Mouse (Mus musculus) megakaryocyte, embryonic 14.5 days (primary cell): ENCODE results near the gene Eml6. TPM values are rescaled to one million over a fixed set of nuclear protein-coding genes. Genes with fewer than 3 reads are reported as not detected.
A peak's percentile ranks its signal among the peaks of the same experiment; 100 is the strongest.
"Not testable (repeated sequence)": the region's sequence is repeated elsewhere in the genome, so short reads cannot be mapped to it uniquely, and the experiment has no call there.

Experiments
- H3K27me3 ChIP-seq: replicated peaks from 2 replicates; pipeline ENCODE3; 2012; ENCODE audit warnings: inconsistent platforms
- H3K36me3 ChIP-seq: replicated peaks from 2 replicates; pipeline ENCODE3; 2012; ENCODE audit warnings: low read length, inconsistent platforms, mixed read lengths
- H3K4me1 ChIP-seq: 2 replicates; pipeline ENCODE4 v1.6.1; 2012; ENCODE audit warnings: inconsistent platforms
- H3K4me3 ChIP-seq: replicated peaks from 2 replicates; pipeline ENCODE3; 2012; ENCODE audit warnings: moderate library complexity, mild to moderate bottlenecking, inconsistent platforms
- H3K9me3 ChIP-seq: 2 replicates; pipeline ENCODE4 v1.6.1; 2012; ENCODE audit warnings: inconsistent platforms
- FLI1 ChIP-seq: IDR thresholded peaks from 2 replicates; pipeline ENCODE4 v1.6.1; 2012; ENCODE audit warnings: low read length, inconsistent platforms, mixed read lengths
- GATA1 ChIP-seq: IDR thresholded peaks from 3 replicates; pipeline ENCODE4 v1.6.1; 2012; ENCODE audit warnings: mixed read lengths, low read length, inconsistent platforms, borderline replicate concordance
- polyA plus RNA-seq: library from polyadenylated mRNA; stranded (reverse); fragments of >175 nt; gene quantifications from 2 replicates; pipeline ENCODE4 v1.2.3, GENCODE M21; 2012; ENCODE audit warnings: low replicate concordance; ENCODE audit not compliant: insufficient read depth

Gene Eml6
- polyA plus RNA-seq, 1 experiment = 0.67 TPM

- no peaks in the 10 kb centered on the region for H3K9me3 ChIP-seq
- no peaks in the 10 kb centered on the region for H3K36me3 ChIP-seq
- no peaks in the 10 kb centered on the region for H3K27me3 ChIP-seq
- H3K4me1 ChIP-seq = peaks cover 53% of the 10 kb centered on the region
- TF ChIP-seq FLI1 (no peak), GATA1 (no peak)
- no peak overlapping the region for H3K4me3 ChIP-seq
Measured at GRCm38 (mm10) chr11:29777964-29778363, 247.9 kb downstream of the Eml6 start.

GRCm38 (mm10) chr11:29774760-29775159 lies 251.1 kb downstream of the Eml6 start:
- no peak for TF ChIP-seq FLI1
- no peaks in the 10 kb centered on the region for H3K9me3 ChIP-seq

GRCm38 (mm10) chr11:29774296-29774695 lies 251.5 kb downstream of the Eml6 start:
- Histone ChIP-seq H3K4me1 (peaks cover 56% of the 10 kb centered on the region), H3K9me3 (no peaks in the 10 kb centered on the region), H3K4me3 (no peak overlapping the region), H3K36me3 (no peaks in the 10 kb centered on the region), H3K27me3 (no peaks in the 10 kb centered on the region)
- TF ChIP-seq GATA1 (no peak), FLI1 (no peak)

More at GRCm38 (mm10) chr11:29774760-29775159, 251.1 kb downstream of the Eml6 start:
- no peaks in the 10 kb centered on the region for H3K27me3 ChIP-seq
- no peak overlapping the region for H3K4me3 ChIP-seq
- H3K4me1 ChIP-seq = peaks cover 58% of the 10 kb centered on the region
- no peaks in the 10 kb centered on the region for H3K36me3 ChIP-seq

DNA sequence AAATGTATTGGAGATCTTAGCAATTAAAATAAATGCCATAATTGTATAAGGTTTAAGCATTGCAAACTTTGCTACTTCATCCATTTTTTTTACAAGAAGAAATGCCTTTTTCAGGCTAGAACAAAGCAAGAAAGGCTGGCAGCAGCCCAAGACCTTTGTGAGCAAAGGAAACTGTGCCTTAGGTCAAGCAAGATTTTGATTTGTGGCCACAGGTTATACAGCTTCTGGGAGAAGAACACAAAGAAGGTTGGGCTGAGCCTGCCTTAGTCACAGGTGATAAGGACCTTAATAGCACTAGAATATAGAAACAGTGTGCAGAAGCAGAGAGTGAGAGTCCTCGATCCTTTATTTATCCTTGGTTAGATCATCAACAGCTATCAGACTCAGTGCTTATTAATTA lies 253.6 kb downstream of the Eml6 start:
- no peaks in the 10 kb centered on the region for H3K27me3 ChIP-seq
- H3K4me1 ChIP-seq = peaks cover 38% of the 10 kb centered on the region
- no peaks in the 10 kb centered on the region for H3K36me3 ChIP-seq
- no peak for TF ChIP-seq FLI1
- TF ChIP-seq GATA1 = no peak
- no peaks in the 10 kb centered on the region for H3K9me3 ChIP-seq
- H3K4me3 ChIP-seq = no peak overlapping the region

- TF ChIP-seq FLI1 (no peak), GATA1 (no peak)
- Histone ChIP-seq H3K27me3 (peaks cover 5% of the 10 kb centered on the region), H3K36me3 (no peaks in the 10 kb centered on the region), H3K4me1 (peaks cover 32% of the 10 kb centered on the region), H3K9me3 (no peaks in the 10 kb centered on the region), H3K4me3 (no peak overlapping the region)
Measured at GRCm38 (mm10) chr11:29770666-29771400, 255.0 kb downstream of the Eml6 start.

DNA sequence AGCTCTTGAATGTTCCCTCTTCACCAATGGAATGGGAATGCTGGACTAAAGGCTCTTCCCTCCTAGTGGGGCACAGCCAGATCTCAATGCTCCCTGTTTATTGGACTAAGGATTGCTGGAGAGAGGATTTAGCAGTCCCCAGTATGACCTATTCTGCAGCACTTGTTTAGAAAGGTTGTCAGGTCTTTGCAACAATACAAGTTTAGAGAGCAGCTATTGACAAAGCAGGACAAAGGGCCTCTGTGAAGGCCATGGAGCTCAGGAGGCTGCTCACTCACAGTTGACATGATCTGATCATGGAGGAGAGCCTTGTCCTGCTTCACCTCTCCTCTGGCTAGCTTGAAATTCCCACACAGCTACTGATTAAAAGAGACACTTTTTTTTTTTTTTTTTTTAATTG lies 257.3 kb downstream of the Eml6 start:
- Histone ChIP-seq H3K27me3 (peaks cover 17% of the 10 kb centered on the region), H3K4me3 (no peak overlapping the region), H3K9me3 (no peaks in the 10 kb centered on the region), H3K36me3 (no peaks in the 10 kb centered on the region), H3K4me1 (peaks cover 22% of the 10 kb centered on the region)
- TF ChIP-seq GATA1 (no peak), FLI1 (no peak)

- H3K27me3 ChIP-seq = peaks cover 27% of the 10 kb centered on the region
- TF ChIP-seq GATA1 (no peak), FLI1 (no peak)
- H3K4me3 ChIP-seq = no peak overlapping the region
- peaks cover 23% of the 10 kb centered on the region for H3K4me1 ChIP-seq
- no peaks in the 10 kb centered on the region for H3K9me3 ChIP-seq
- H3K36me3 ChIP-seq = no peaks in the 10 kb centered on the region
Measured at GRCm38 (mm10) chr11:29766313-29766982, 259.4 kb downstream of the Eml6 start.

- Histone ChIP-seq H3K27me3 (peaks cover 30% of the 10 kb centered on the region), H3K36me3 (no peaks in the 10 kb centered on the region), H3K4me1 (peaks cover 23% of the 10 kb centered on the region), H3K4me3 (no peak overlapping the region), H3K9me3 (no peaks in the 10 kb centered on the region)
- TF ChIP-seq GATA1 (no peak), FLI1 (no peak)
Measured at GRCm38 (mm10) chr11:29765063-29765462, 260.8 kb downstream of the Eml6 start.

GRCm38 (mm10) chr11:29762768-29763167 lies 263.1 kb downstream of the Eml6 start:
- H3K4me3 ChIP-seq = no peak overlapping the region
- no peaks in the 10 kb centered on the region for H3K9me3 ChIP-seq
- H3K36me3 ChIP-seq = no peaks in the 10 kb centered on the region
- H3K4me1 ChIP-seq = peaks cover 26% of the 10 kb centered on the region
- TF ChIP-seq FLI1 = no peak
- no peak for TF ChIP-seq GATA1
- peaks cover 33% of the 10 kb centered on the region for H3K27me3 ChIP-seq

DNA sequence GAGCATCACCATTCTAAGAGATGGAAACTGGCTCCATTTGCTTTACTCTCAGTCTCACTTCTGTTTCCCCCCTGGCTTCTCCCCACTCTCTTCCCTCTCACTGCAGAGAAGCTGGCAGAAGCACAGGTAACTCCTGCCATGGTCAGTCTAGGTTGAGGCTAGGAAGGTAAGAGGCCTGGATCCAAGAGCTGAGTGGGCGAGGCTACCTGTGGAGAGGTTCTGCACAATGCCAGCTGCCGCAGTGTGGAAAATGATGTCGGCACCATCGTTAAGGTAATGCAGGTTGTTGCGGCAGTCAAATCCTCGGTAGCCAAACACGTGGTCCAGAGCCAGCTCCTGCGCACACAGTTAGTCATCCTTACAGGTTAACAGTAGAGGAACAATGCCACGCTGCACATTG lies 264.4 kb downstream of the Eml6 start:
- Histone ChIP-seq H3K4me1 (peaks cover 30% of the 10 kb centered on the region), H3K4me3 (peak overlapping the region; percentile 46), H3K36me3 (no peaks in the 10 kb centered on the region), H3K27me3 (peaks cover 28% of the 10 kb centered on the region), H3K9me3 (no peaks in the 10 kb centered on the region)
- TF ChIP-seq FLI1 (no peak), GATA1 (no peak)

GRCm38 (mm10) chr11:29758617-29759016 lies 267.2 kb downstream of the Eml6 start:
- H3K4me1 ChIP-seq = peaks cover 49% of the 10 kb centered on the region
- H3K9me3 ChIP-seq = no peaks in the 10 kb centered on the region
- peaks cover 16% of the 10 kb centered on the region for H3K27me3 ChIP-seq
- no peak overlapping the region for H3K4me3 ChIP-seq
- H3K36me3 ChIP-seq = no peaks in the 10 kb centered on the region
- TF ChIP-seq FLI1 (no peak), GATA1 (no peak)

DNA sequence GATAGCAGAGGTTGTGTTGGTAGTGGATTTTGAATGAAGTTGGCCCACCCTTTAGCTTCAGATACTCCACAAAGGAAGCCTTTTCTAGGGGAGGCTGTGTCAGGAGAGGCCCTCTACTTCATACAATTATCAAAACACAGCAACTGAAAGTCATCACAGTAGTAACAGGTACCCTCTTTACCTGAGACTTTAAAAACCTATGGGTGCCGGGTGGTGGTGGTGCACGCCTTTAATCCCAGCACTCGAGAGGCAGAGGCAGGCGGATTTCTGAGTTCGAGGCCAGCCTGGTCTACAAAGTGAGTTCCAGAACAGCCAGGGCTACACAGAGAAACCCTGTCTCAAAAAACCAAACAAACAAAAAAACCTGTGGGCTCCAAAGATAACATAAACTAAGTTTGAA lies 269.8 kb downstream of the Eml6 start:
- H3K9me3 ChIP-seq, H3K4me3 ChIP-seq, H3K27me3 ChIP-seq: not testable (repeated sequence)
- Histone ChIP-seq H3K4me1 (peaks cover 50% of the 10 kb centered on the region), H3K36me3 (peaks cover 16% of the 10 kb centered on the region)
